Mouse (Mus musculus) cerebellum, postnatal 36 days (tissue): ENCODE data around the gene Pitpnc1.

Experiments
- DNase-seq, 2 experiments: peaks; one replicate each; pipeline ENCODE4 v3.0.0; 2021 to 2022; ENCODE audit warnings: mixed read lengths in 2 of 2

Gene Pitpnc1

DNA sequence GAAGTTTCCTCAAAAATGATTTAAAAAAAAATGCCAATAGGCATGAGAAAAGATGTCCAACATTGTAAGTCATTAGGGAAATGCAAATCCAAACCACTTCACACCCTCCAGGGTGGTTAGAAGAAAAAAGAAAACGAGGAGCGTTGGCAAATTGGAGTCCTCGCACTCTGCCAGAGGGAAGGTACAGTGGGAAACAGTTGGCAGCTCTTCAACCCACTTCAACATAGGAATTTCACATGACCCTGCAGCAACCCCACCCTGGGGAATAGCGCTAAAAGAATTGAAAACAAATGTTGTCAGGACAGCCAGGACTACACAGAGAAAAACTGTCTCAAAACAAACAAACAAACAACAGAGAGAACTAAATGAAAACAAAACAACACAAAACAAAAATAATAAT, 32.8 kb downstream of the Pitpnc1 start:
- no peak for DNase-seq

DNA sequence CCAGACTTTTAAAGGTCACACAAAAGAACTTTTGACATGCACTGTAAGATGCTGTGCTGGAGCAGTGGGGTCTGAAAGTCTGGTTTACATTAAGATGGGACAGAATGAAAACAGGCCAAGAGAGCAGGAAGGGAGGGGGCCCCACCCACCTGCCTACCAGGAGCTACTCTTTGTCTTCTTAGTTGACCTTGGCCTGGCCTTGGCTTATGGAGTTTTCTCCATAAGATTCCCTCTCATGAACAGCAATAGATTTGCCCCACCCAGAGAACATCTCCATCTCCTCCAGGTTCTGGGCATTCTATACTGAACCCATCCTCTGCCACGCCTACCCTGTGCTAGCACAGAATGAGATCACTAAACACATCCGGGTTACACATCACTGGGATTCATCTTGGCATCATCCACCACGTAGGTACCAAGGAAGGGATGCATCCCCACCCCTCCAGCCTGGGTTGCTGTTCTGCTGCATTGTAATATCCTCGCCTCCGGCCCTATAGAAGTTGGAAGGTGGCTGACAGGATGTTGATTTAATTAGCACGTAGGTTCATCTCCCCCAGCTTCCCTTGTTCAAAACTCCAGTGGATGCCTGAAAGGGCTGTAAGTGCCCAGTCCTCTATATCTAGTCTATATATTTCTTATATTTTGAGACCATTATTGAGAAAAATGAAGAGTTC, 34.6 kb downstream of the Pitpnc1 start:
- DNase-seq, result no peak

GRCm38 (mm10) chr11:107431197-107431965, 39.1 kb downstream of the Pitpnc1 start:
- no peak for DNase-seq

DNA sequence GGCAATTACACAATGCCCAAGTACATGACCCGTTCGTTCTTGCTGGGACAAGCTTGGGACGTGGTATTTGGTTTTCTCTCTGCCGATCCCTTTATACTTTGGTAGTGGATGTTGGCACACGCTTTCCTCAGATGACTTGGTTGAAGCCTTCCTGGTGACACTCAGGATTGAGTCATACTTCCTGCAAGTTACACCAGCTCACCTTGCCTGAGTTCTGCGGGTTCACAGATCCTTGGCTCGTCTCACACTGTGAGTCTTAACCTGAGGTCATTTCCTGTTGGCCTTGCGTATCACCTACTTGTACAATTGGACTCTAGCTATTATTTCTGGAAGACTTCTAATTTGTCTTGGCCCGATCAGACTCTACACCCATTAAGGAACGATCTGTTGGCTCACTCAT, 42.5 kb downstream of the Pitpnc1 start:
- DNase-seq, result no peak

DNA sequence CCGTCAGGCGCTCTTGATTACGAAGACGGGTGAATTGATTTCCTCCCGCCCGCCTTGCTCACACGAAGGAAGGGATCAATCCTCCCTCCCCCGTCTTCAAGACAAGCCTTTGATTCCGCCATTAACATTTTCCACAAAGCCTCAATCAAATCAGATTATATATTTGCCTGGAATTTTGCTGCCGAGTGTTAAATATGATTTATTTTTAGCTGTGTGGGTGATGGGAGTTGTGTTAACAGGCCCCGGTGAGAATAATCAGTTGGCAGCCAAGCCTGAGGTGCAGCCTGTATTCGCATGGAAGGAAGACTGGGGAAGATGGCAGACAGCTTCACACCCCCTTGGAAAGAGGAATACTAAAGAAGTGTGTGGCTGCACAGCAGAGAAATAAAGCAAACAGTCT, 46.3 kb downstream of the Pitpnc1 start:
- DNase-seq, result no peak

- no peak for DNase-seq
These were observed 48.1 kb downstream of the Pitpnc1 start for GRCm38 (mm10) chr11:107422356-107422754.

- DNase-seq, result no peak
These were observed 48.6 kb downstream of the Pitpnc1 start for GRCm38 (mm10) chr11:107421751-107422355.

GRCm38 (mm10) chr11:107419925-107420324, 50.6 kb downstream of the Pitpnc1 start:
- DNase-seq, result no peak

GRCm38 (mm10) chr11:107417041-107417583, 53.4 kb downstream of the Pitpnc1 start:
- DNase-seq, result no peak

DNA sequence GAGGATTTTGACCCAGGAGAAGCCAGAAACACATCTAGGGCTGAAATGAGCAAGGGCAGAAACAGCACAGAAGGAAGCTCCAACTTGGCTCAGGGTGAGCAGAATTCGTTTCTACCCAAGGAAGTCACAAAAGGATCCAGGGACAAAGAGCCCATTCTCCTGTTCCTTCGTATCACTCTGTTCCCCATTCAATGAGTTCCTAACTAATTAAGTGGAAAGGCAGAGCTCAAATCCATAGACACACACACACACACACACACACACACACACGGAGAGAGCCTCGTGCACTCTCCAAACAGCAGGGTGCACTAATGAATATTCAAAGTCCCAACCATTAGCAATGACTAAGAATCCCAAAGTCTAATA, 54.0 kb downstream of the Pitpnc1 start:
- no peak for DNase-seq

- no peak for DNase-seq
These were observed 54.5 kb downstream of the Pitpnc1 start for GRCm38 (mm10) chr11:107415901-107416560.

GRCm38 (mm10) chr11:107414996-107415747, 55.3 kb downstream of the Pitpnc1 start:
- DNase-seq, result no peak

DNA sequence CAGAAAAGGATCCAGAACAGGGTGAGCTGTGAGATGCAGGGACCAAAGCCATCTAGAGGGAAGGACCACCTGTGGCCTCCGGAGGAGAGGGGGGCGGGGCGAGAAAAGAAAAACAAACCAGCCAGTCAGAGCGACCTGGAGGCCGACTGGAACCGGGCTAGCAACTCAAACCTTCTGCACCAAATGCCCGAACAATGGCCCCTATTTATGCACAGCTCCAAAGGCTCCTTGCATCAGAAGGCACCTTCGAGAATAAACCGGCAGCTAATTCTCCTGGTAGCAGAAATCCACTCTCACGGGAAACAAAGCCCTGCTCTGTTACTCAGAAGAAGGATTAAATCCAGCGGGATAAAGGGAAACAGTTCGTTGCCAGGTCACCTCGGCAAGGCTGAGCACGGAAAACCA, 57.2 kb downstream of the Pitpnc1 start:
- DNase-seq, result peak; percentile 50 to 55

DNA sequence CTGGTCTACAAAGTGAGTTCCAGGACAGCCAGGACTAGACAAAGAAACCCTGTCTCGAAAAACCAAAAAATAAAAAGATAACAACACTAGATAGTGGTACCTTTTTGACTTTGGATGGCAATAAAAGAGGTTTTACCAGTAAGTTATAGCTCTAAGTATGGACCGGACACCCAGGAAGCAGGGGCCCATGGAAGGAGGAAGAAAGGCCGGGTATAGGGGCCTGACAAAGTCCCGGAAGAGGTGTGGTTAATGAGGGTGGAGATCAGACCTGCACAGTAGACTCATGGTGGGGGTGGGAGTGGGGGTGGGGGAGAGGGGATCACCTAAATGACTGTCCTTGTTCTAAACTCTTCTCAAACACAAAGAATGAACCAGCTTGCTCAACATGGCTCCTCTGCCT, 58.4 kb downstream of the Pitpnc1 start:
- DNase-seq, result no peak

DNA sequence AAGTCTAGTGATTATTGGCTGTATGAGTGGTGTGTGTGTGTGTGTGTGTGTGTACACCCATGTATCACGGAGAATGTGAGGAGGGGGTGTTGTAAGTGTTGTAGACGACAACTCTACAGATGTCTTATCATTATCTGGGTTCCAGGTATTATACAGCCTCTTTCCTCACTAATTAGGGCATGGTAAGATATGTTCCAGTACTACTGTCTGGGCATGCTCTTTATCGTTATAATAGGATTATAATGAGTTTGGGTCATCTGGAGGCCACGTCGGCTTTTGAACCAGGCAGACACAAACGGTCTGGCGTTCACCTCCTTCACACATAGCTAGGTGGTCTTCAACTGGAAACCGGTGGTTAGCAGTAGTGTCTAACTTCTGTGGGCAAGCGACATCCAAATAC, 58.9 kb downstream of the Pitpnc1 start:
- DNase-seq, result no peak

DNA sequence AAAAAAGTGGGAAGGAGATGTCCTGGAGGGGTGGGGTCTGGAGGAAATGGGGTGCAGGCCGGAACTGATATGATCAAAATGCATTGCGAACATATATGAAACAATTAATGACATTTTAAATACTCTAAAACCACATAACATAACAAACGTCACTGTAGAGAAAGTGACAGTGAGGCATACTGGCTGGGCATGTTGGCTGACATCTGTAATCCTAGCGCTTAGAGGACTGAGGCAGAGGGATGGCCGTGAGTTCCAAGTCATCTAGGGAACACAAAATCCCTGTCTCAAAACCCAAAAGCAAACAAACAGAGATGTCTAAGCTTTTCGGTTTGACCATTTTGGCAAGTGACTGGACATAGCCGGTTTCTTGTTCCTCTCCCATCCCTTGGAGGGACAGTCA, 59.7 kb downstream of the Pitpnc1 start:
- no peak for DNase-seq

DNA sequence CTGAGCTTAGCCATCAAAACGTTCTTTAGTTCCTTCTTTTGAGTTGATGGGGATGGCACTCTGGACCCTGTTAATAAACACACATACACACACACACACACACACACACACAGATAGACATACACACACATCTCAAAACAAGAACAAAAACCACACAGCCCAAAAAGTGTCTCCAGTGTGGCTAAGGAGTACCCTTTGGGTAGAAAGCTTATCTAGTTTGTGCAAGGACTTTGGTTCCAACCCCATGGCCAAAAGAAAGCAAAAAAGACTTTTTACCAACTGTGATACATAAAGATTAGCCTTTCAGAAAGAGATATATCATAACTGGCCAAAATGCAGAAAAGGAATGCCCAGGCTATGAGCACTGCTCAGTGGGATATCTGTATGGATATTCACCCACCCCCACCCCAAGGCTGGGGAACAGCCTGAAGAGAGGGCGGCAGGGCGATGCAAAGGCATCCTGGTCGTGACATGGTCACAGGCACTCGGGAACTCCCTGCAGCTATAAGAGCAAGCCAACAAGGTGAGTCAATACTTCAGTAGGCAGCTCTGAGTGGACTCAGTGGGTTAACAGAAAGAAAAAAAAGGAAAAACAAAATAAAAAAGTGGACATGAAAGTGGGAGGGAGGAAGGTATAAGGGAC, 60.3 kb downstream of the Pitpnc1 start:
- DNase-seq, result no peak

GRCm38 (mm10) chr11:107408886-107409285, 61.6 kb downstream of the Pitpnc1 start:
- no peak for DNase-seq

GRCm38 (mm10) chr11:107407698-107408097, 62.8 kb downstream of the Pitpnc1 start:
- no peak for DNase-seq

DNA sequence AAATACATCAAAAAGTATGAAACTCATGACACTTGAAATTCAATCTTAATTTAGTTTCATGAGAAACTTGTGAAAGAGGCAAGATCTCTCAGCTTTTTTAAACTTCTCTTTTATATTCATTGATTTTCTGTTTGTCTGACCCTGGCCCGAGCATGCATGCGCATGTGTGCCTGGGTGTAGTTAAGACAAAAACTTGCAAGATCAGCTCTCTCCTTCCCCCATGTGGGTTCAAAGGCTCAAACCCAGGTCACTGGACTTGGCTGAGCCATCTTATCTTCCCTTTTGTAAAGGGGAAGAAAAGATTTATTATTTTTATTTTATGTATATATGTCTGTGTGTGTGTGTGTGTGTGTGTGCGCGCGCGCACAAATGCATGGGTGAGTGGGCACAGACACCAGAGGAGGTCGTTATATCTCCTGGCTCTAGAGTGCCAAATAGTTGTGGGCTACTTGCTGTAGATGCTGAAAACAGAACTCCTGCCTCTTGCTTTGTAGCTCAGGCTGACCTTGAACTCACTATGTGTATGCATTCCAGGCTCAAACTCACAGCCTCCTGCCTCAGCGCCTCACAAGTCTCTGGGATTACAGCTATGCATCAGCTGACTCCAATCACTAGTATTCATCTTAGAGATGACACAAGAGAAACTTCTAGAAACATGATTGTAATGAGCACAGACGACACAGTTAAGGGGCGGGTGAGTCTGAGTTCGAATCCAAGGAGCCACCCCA, 64.7 kb downstream of the Pitpnc1 start:
- no peak for DNase-seq

DNA sequence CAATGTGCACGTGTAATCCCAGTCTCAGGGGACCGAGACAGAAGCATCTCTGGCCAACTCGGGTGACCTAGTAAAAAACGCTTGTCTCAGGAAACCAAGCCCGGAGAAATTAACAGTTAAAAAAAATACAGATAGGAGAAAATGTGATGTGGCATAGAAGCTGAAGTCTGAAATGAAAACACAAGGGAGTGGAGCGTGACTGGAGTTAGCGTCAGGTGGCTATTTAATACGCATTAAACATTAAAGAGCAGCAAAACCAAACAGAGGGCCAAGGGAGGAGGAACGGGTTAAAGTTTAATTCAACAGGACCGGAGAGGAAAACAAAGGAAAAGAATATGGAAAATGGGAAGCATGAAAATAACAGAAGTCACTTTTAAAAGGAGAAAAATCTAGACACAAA, 67.2 kb downstream of the Pitpnc1 start:
- no peak for DNase-seq
